Mouse (Mus musculus): ENCODE measurements around the gene Slc10a7.

The Slc10a7 gene

GRCm38 (mm10) chr8:78741965-78742364 is 232.8 kb downstream of the Slc10a7 start:
- no peak for DNase-seq

- peak; percentile 91 for DNase-seq
Measured at GRCm38 (mm10) chr8:78742453-78742852, 233.3 kb downstream of the Slc10a7 start.

GRCm38 (mm10) chr8:78747052-78747451 is 237.9 kb downstream of the Slc10a7 start:
- no peak for DNase-seq

- DNase-seq = no peak
Measured at GRCm38 (mm10) chr8:78748701-78749100, 239.6 kb downstream of the Slc10a7 start.

GRCm38 (mm10) chr8:78749861-78750825 is 241.0 kb downstream of the Slc10a7 start:
- no peak for DNase-seq

- DNase-seq = no peak
Measured at GRCm38 (mm10) chr8:78751151-78751550, 242.0 kb downstream of the Slc10a7 start.

GRCm38 (mm10) chr8:78754986-78755385 is 245.8 kb downstream of the Slc10a7 start:
- DNase-seq = no peak

GRCm38 (mm10) chr8:78759139-78759538 is 250.0 kb downstream of the Slc10a7 start:
- DNase-seq = no peak

GRCm38 (mm10) chr8:78764976-78765375 is 255.8 kb downstream of the Slc10a7 start:
- no peak for DNase-seq

- no peak for DNase-seq
Measured at GRCm38 (mm10) chr8:78765556-78765955, 256.4 kb downstream of the Slc10a7 start.

GRCm38 (mm10) chr8:78770584-78770983 is 261.4 kb downstream of the Slc10a7 start:
- no peak for DNase-seq

- DNase-seq = no peak
Measured at GRCm38 (mm10) chr8:78771256-78771655, 262.1 kb downstream of the Slc10a7 start.

GRCm38 (mm10) chr8:78776816-78777215 is 267.7 kb downstream of the Slc10a7 start:
- no peak for DNase-seq
